Mouse (Mus musculus): Measurements from ENCODE around the gene Brf1.

DNA sequence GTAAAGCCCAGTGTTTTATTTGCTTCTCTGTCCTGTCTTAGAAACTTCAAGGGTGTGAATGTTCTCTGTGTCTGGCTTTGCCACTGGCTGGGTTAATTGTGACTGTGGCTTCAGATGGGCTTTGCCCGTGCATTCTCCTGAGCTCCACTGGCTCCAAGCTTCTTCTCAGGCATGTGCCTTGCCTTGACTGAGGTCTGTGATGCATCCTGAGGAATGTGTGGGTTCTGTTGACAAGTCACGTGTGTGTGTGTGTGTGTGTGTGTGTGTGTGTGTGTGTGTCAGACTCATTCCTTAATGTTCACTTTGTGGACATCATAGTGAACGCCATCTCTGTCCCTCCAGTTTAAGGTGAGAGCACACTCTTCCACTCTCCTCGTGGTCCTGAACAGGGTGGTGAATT lies 18.3 kb upstream of the Brf1 start:
- TF ChIP-seq MYOD1 (IDR thresholded peaks at IDR 0.05; ENCODE audit: control insufficient read depth, insufficient read length, low read depth) (no peak), CTCF (IDR thresholded peaks at IDR 0.05; ENCODE audit: control insufficient read depth, insufficient read depth, insufficient read length) (no peak), MAX (IDR thresholded peaks at IDR 0.05) (peak; percentile 65), USF1 (IDR thresholded peaks at IDR 0.05; ENCODE audit: low read depth) (peak; percentile 75)

Measured in C2C12 (cell line).